Mouse (Mus musculus) liver, embryonic 14.5 days (tissue): ENCODE results near the gene Kcnk10. TPM values are rescaled to one million over a fixed set of nuclear protein-coding genes. Genes with fewer than 3 reads are reported as not detected.

Experiments
- ATAC-seq: fragments of 200-750 bp; cut with Nextera tagmentation; 2 replicates; pipeline ENCODE4 v1.8.0; 2017; ENCODE audit warnings: moderate number of reproducible peaks, mild to moderate bottlenecking, moderate library complexity; ENCODE audit not compliant: insufficient read depth
- DNase-seq, 3 experiments: peaks; one replicate each; pipeline ENCODE4 v3.0.0-alpha.2; 2012 to 2013; ENCODE audit warnings: low read depth in 3 of 3, low spot score in 3 of 3
- H3K27ac ChIP-seq: fragments of 300-500 bp; sonication (generic); 2 replicates; pipeline ENCODE4 v1.5.1; 2014; ENCODE audit warnings: moderate library complexity, mild to moderate bottlenecking, control low read depth, inconsistent platforms
- H3K27me3 ChIP-seq: fragments of 300-500 bp; sonication (generic); 2 replicates; pipeline ENCODE4 v1.6.1; 2014; ENCODE audit warnings: mild to moderate bottlenecking, low read length, moderate library complexity; ENCODE audit not compliant: control insufficient read depth, insufficient read depth
- H3K36me3 ChIP-seq: fragments of 300-500 bp; sonication (generic); replicated peaks from 2 replicates; pipeline ENCODE4 v1.6.1; 2014; ENCODE audit warnings: low read depth; ENCODE audit not compliant: control insufficient read depth, insufficient read depth
- H3K4me1 ChIP-seq, 2 experiments: fragments of 200-500 bp in 1 of 2; fragments of 300-500 bp in 1 of 2; sonication (generic) in 1 of 2; replicated peaks; 2 replicates each; pipeline ENCODE4 v1.6.1; 2012 to 2014; ENCODE audit warnings: antibody characterized with exemption in 1 of 2, inconsistent platforms in 1 of 2, low read length in 1 of 2; ENCODE audit not compliant: control insufficient read depth in 2 of 2, insufficient read depth in 2 of 2
- H3K4me2 ChIP-seq: fragments of 300-500 bp; sonication (generic); 2 replicates; pipeline ENCODE4 v1.6.1; 2014; ENCODE audit warnings: low read depth, mild to moderate bottlenecking, control low read depth, moderate library complexity
- H3K4me3 ChIP-seq, 2 experiments: fragments of 200-500 bp in 1 of 2; fragments of 300-500 bp in 1 of 2; sonication (generic) in 1 of 2; 2 replicates each; pipeline ENCODE4 v1.5.1; 2012 to 2014; ENCODE audit warnings: low read depth in 2 of 2, low read length in 2 of 2, mild to moderate bottlenecking in 2 of 2, control low read depth in 1 of 2, inconsistent platforms in 1 of 2, moderate library complexity in 1 of 2; ENCODE audit not compliant: insufficient read depth in 1 of 2
- H3K9ac ChIP-seq: fragments of 300-500 bp; sonication (generic); replicated peaks from 2 replicates; pipeline ENCODE4 v1.6.1; 2014; ENCODE audit warnings: mild to moderate bottlenecking, control low read depth, moderate library complexity
- H3K9me3 ChIP-seq: fragments of 300-500 bp; sonication (generic); 2 replicates; pipeline ENCODE4 v1.6.1; 2016; ENCODE audit warnings: low read length, mixed read lengths; ENCODE audit not compliant: control insufficient read depth
- CTCF ChIP-seq: IDR thresholded peaks from 2 replicates; pipeline ENCODE4 v1.5.1; 2016; ENCODE audit warnings: antibody characterized with exemption, low read depth, control low read depth
- EP300 ChIP-seq: IDR thresholded peaks from 2 replicates; pipeline ENCODE4 v1.6.1; 2016; ENCODE audit warnings: antibody characterized with exemption, low read depth
- WGBS: fragments of 180-500 bp; shearing (Covaris S2); extraction: QIAGEN DNeasy Blood & Tissue Kit; methylation state at CpG from one replicate; pipeline ENCODE4 v1.1.7; 2014; ENCODE audit not compliant: insufficient replicate concordance; 5-methylcytosine and 5-hydroxymethylcytosine counted together
- polyA plus RNA-seq, 2 experiments: library from polyadenylated mRNA; depleted of rRNA in 1 of 2; stranded (reverse) in 1 of 2; unstranded in 1 of 2; fragments of >200 nt; fragmentation: Nextera tagmentation in 1 of 2; extraction: Ambion mirVana in 1 of 2; gene quantifications; 2 replicates each; pipeline versions ENCODE4 v1.2.1 to v1.2.3; 2012 to 2014

Kcnk10 gene
- polyA plus RNA-seq, 2 experiments = not detected

GRCm38 (mm10) chr12:98421340-98421739 is 156.8 kb downstream of the Kcnk10 start:
- Histone ChIP-seq H3K4me3 (no peak overlapping the region), H3K4me1 (no peaks in the 10 kb centered on the region), H3K36me3 (no peaks in the 10 kb centered on the region), H3K4me2 (no peak overlapping the region), H3K9ac (no peak overlapping the region), H3K9me3 (no peaks in the 10 kb centered on the region), H3K27ac (no peak overlapping the region), H3K27me3 (no peaks in the 10 kb centered on the region)
- ATAC-seq = no peak
- DNase-seq = no peak
- 62% methylated on average over 7 of the region's 7 CpGs for WGBS
- TF ChIP-seq CTCF (no peak), EP300 (no peak)

GRCm38 (mm10) chr12:98419849-98420248 is 158.3 kb downstream of the Kcnk10 start:
- no peak for ATAC-seq
- no peak overlapping the region for H3K9ac ChIP-seq
- no peak overlapping the region for H3K4me3 ChIP-seq
- no peak overlapping the region for H3K4me2 ChIP-seq
- H3K4me1 ChIP-seq = no peaks in the 10 kb centered on the region
- TF ChIP-seq EP300 (no peak), CTCF (no peak)
- no peak for DNase-seq
- no peaks in the 10 kb centered on the region for H3K9me3 ChIP-seq
- H3K27ac ChIP-seq = no peak overlapping the region
- 58% methylated on average over 6 of the region's 6 CpGs for WGBS
- no peaks in the 10 kb centered on the region for H3K36me3 ChIP-seq
- no peaks in the 10 kb centered on the region for H3K27me3 ChIP-seq

- H3K9me3 ChIP-seq = no peaks in the 10 kb centered on the region
- no peak overlapping the region for H3K27ac ChIP-seq
- H3K4me1 ChIP-seq = no peaks in the 10 kb centered on the region
- H3K27me3 ChIP-seq = no peaks in the 10 kb centered on the region
- DNase-seq = no peak
- H3K4me3 ChIP-seq = no peak overlapping the region
- 45% methylated on average over 2 of the region's 2 CpGs for WGBS
- H3K36me3 ChIP-seq = no peaks in the 10 kb centered on the region
- ATAC-seq = no peak
- no peak overlapping the region for H3K9ac ChIP-seq
- TF ChIP-seq EP300 (no peak), CTCF (no peak)
- no peak overlapping the region for H3K4me2 ChIP-seq
Observed at GRCm38 (mm10) chr12:98409580-98409979, 168.5 kb downstream of the Kcnk10 start.

GRCm38 (mm10) chr12:98406598-98406997 is 171.5 kb downstream of the Kcnk10 start:
- no peak overlapping the region for H3K4me3 ChIP-seq
- TF ChIP-seq EP300 = no peak
- TF ChIP-seq CTCF = no peak
- no peak overlapping the region for H3K27ac ChIP-seq
- no peak overlapping the region for H3K4me2 ChIP-seq
- H3K36me3 ChIP-seq = no peaks in the 10 kb centered on the region
- no peaks in the 10 kb centered on the region for H3K27me3 ChIP-seq
- DNase-seq = no peak
- no peak overlapping the region for H3K9ac ChIP-seq
- no peak for ATAC-seq
- no peaks in the 10 kb centered on the region for H3K9me3 ChIP-seq
- 77% methylated on average over 1 of the region's 1 CpGs for WGBS
- H3K4me1 ChIP-seq = no peaks in the 10 kb centered on the region

GRCm38 (mm10) chr12:98406076-98406475 is 172.0 kb downstream of the Kcnk10 start:
- Histone ChIP-seq H3K4me3 (no peak overlapping the region), H3K27me3 (no peaks in the 10 kb centered on the region), H3K4me1 (no peaks in the 10 kb centered on the region), H3K9ac (no peak overlapping the region), H3K9me3 (no peaks in the 10 kb centered on the region), H3K4me2 (no peak overlapping the region), H3K27ac (no peak overlapping the region), H3K36me3 (no peaks in the 10 kb centered on the region)
- WGBS = 63% methylated on average over 4 of the region's 4 CpGs
- ATAC-seq (no peak), DNase-seq (no peak)
- no peak for TF ChIP-seq CTCF
- no peak for TF ChIP-seq EP300
